Mouse (Mus musculus): Measurements from ENCODE around the gene Lrrc8b. TPM values are rescaled to one million over a fixed set of nuclear protein-coding genes. Genes with fewer than 3 reads are reported as not detected.
A peak's percentile ranks its signal among the peaks of the same experiment; 100 is the strongest.

Gene Lrrc8b
- 10 to 100 TPM; 95.6 to 97.1 TPM for total RNA-seq (2021)

DNA sequence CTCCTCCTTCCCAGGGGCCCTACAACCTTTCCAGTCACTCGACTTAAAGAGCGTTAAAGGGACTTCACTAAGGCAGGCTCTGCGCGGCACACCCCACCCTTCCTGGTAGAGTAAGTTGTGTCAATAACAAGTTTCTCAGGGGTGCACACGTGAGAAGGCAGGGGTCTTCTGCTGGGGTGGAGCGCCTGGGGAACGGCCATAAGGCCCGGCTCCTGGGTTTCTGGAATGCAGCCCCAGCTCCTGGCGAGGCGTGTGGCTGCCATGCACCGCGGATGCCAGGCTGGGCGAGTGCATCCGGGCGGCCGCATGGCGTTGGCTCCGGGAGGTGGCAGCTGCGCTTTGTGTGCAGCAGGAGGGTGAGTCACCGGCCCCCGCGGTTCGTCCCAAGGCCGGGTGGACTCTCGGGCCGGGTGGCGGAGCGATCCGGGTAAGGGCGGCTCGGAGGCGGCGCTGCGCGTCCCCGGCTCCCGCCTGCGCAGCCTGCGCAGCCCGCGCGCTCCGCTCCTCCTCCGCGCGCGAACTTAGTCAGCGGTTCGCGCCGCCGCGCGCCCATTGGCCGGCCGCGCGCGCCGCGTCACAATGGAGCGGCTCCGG, at the start of gene Lrrc8b:
Gene Lrrc8b (plus strand): TSS at position 578 of the 594 bp plus-strand sequence.
- intact Hi-C loops (cut with DNase I) = loop anchor here (1.0 kb wide), 1 partner anchor 51 kb away; no protein-coding TSS in a partner anchor

DNA sequence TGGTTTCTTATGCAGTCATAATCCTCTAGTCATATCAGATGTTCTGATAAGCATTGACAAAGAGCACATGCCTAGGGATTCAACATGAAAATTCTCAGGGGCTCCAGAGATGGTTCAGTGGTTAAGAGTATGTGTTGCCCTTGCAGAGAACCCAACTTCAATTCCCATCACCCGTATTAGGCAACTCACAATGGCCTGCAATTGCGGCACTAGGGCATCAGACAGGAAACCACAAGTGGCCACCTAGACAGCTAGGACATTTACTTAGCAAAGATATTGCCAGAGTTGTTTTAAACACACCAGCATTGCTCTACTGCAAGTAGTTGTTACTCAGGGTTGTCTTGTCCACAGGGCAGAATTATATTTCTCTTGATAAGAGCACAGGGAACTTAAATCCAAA, 34.1 kb upstream of the Lrrc8b start:
- intact Hi-C loops (cut with DNase I) = no loop called here

More for the DNA sequence above, at the start of gene Lrrc8b:
- DNase-seq (ENCODE audit: low spot score in 2 of 2) = peak; percentile 85 to 89

DNA sequence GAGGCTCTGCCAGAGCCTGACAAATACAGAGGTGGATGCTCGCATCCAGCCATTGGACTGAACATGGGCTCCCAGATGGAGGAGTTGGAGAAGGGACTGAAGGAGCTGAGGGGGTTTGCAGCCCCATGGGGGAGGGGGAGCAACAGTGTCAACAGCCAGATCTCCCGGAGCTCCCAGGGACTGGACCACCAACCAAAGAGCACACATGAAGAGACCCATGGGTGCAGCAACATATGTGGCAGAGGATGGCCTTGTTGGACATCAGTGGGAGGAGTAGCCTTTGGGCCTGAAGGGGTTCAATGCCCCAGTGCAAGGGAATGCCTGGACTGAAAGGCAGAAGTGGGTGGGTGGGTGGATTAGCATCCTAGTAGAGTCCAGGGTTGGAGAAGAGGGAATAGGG, 25.2 kb upstream of the Lrrc8b start:
- no peak for DNase-seq (ENCODE audit: low spot score in 2 of 2)
- intact Hi-C loops (cut with DNase I) = no loop called here

More for the DNA sequence above, 34.1 kb upstream of the Lrrc8b start:
- no peak for DNase-seq (ENCODE audit: low spot score in 2 of 2)

DNA sequence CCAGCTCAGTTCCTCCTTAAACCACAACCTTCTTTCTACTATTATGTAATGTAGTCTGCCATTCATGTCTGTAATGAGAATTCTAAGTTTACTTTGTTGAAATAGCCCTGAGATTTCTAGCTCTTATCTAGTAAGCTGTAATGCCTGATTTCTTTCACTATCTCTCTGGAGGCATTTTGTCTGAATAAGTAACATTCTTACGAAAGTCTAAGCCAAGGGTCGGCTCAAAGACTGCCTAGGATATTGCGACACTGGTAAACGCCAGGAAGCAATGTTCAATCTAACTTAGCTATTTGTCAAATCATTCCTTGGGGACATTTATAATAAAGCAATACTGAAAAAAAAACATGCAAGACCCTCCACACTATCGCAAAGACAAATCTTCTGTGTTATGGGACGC, 21.8 kb upstream of the Lrrc8b start:
- DNase-seq (ENCODE audit: low spot score in 2 of 2) = no peak
- intact Hi-C loops (cut with DNase I) = no loop called here

DNA sequence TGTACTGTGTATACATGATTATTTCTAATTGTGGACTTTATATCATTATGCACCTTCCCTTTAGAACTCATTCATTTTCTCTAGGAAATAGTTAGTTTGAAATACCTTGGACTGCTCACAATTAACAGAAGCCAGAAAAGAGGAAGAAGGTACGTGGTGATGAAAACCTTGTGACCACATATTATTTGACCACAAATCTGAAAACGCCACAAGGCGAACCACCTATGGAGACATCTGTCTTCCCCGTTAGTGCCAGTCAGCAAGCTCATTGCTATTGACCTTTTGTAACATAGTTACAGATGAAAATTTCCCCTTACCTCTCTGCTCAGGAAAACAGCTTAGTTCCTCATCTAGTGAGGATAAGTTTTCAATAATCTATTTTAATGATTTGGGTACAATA, 20.4 kb upstream of the Lrrc8b start:
- intact Hi-C loops (cut with DNase I) = no loop called here

DNA sequence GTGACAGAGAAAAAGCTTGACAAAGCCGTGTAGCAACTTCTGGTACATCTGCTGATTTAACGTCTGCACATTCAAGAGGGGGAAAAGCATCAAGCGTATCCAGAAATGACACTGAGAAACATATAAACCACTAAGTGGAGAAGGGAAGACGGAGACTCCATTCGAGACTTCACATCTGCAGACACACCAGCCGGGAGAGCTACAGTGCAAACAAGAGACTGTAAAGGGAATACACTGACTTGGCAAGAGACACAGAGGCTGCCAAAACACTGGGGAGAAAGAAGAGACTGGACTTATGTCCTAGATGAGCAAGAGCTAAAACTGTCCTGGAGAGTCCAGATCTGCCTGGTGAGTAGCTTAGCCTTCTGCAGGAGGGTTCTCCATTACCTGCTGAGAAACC, 16.6 kb upstream of the Lrrc8b start:
- DNase-seq (ENCODE audit: low spot score in 2 of 2) = no peak
- intact Hi-C loops (cut with DNase I) = no loop called here

More for the DNA sequence above, 20.4 kb upstream of the Lrrc8b start:
- DNase-seq (ENCODE audit: low spot score in 2 of 2) = no peak

DNA sequence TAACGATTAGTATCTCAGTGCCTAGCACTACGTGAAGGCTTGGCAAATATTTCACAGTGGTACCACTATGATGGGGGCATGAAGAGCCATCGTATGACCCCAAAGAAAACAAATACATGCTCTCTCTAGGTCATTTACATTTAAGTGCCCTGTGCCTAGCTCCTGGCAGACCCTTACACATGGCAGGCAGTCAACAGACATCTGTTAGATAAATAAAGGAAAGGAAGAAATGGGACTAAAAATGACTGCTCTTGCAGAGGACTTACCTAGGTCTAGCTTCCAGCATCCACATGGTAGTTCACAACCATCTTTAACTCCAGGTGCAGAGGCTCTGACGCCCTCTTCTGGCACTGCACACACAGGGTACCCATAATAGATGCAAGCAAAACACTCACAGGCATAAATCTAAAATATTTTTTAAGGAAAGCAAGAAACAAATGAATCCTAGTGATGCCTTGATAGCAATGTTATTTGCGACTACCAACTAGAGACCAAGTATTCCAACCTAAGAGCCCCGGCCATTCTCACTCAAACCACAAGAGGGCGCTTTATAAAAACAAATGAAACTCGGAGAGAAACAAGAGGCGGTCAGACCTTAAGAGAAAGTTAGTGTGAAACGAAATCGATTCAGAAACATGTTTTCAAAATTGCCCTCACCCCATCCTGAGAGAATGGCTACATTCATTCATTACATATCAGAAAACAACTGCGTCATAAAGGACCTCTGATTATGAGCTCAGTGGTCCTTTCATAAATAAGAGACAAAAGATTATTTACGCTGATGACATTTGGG, 15.7 kb upstream of the Lrrc8b start:
- intact Hi-C loops (cut with DNase I) = loop anchor here (10.0 kb wide), 1 partner anchor 285 kb away; no protein-coding TSS in a partner anchor
- peak; percentile 83 to 88 for DNase-seq (ENCODE audit: low spot score in 2 of 2)

DNA sequence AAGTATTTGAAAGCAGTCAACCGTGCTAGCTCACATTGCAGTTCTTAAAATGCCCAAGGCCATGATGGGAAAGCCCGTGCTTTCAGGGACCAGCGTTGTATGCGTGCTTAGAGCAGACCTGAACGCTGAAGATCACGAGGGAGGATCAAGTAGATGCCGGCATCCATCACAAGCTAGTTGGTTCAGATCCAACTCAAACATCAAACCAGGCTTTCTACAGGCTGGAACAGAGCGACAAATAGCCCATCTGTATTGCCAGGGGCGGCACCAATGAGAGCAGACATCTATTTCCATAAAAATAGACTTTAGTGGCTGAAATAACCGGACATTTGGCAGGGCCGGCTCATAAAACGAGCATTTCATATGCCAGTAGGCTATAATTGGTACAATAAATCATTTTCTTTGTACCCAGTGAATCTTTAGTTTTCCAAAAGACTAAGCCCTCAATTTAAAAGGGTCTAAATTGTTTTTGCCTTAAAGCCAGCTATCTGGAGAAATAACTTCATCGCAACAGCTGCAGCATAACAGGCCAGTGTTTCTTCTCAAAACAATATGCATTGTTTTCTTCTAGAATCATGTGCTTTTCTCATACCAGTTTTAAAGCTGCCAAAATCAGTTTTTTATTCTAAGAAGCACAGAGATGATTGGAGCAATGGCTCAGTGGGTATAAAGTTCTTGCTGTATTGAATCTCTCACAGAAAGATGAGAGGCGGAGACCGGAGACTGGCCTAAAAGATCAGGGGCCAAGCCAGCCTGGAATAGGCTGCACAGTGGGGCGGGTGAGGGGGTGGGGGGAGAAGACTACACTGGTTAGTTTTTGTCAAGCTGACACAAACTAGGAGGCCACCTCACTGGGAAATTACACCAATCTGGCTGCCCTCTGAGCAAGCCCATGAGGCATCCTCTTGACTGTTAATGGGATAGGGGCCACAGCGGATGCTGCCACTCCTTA, 14.9 kb upstream of the Lrrc8b start:
- intact Hi-C loops (cut with DNase I) = loop anchor here (10.0 kb wide), 1 partner anchor 284 kb away; no protein-coding TSS in a partner anchor
- peak; percentile 54 to 58 for DNase-seq (ENCODE audit: low spot score in 2 of 2)

DNA sequence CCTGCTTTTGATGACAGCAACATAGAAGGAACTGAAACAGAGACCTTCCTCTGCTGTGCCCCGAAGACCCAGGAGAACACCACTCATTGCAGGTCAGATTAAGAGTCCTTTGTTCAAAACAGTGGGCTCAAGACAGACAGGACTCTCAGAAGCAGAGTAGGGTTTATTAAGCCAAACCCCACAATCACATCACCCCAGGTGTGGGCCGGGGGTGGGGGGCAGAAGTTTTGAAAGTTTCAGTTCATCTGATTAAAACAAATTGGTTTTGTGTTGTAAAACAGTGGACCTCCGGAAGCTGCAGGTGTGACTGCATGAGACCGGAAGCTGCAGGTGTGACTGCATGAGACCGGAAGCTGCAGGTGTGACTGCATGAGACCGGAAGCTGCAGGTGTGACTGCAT, 14.0 kb upstream of the Lrrc8b start:
- intact Hi-C loops (cut with DNase I) = loop anchor here (10.0 kb wide), 1 partner anchor 283 kb away; no protein-coding TSS in a partner anchor

DNA sequence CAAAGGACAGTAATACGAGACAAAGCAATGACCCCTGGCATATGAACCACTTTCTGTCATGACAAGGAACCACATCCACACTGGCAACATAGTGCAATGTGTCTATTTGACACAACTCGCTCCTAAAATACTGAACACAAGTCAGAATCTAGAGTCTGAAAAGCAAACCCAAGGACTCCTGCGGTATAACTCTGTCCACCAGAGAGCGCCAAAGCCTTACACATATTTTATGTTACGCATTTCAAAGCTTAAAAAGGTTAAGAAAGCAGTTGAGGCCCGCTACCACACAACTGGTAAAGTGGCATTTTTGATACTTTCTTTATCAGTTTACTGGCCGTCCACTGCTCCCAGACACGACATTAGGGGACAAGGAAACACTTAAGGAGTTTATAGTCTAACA, 10.6 kb upstream of the Lrrc8b start:
- intact Hi-C loops (cut with DNase I) = loop anchor here (1.0 to 10.0 kb wide), 3 partner anchors 249 to 464 kb away; no protein-coding TSS in a partner anchor
- peak; percentile 84 to 87 for DNase-seq (ENCODE audit: low spot score in 2 of 2)

More for the DNA sequence above, 14.0 kb upstream of the Lrrc8b start:
- no peak for DNase-seq (ENCODE audit: low spot score in 2 of 2)

DNA sequence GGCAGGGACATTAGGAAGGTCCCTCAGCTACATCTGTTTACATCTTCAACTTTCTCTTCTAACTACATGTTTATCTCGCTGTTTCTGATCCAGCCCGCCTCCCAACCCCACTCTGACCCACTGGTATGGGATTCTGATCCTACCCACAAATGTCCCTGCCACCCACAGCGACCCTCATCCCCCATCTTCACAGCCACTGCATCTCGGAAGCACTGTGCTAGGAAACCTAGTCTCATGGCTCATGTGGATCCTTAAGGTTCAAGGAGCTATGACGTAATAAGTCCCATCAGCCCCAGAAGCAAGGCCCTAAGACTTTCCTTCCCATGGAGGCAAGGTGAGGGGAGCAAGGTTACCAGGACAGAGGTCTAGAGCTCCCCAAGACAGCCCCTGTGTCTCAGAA, 7.9 kb upstream of the Lrrc8b start:
- intact Hi-C loops (cut with DNase I) = loop anchor here (10.0 kb wide), 1 partner anchor 277 kb away; no protein-coding TSS in a partner anchor

DNA sequence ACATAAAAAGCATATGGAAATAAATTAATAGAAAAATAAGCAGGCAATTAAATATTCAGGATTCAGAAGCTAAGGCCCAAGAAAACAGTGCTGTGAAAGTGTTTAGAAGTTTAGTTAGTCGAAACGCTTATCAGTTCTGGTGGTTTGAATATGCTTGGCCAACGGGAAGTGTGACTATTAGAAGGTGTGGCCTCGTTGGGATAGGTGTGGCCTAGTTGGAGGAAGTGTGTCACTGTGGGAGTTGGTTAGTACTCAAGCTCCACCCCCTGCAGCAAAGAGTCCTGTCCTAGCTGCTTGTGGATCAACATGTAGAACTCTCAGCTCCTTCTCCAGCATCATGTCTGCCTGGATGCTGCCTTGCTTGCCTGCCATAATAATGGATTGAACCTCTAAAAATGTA, 6.5 kb upstream of the Lrrc8b start:
- intact Hi-C loops (cut with DNase I) = loop anchor here (10.0 kb wide), 1 partner anchor 276 kb away; no protein-coding TSS in a partner anchor
- DNase-seq (ENCODE audit: low spot score in 2 of 2) = no peak

More for the DNA sequence above, 7.9 kb upstream of the Lrrc8b start:
- DNase-seq (ENCODE audit: low spot score in 2 of 2) = no peak

DNA sequence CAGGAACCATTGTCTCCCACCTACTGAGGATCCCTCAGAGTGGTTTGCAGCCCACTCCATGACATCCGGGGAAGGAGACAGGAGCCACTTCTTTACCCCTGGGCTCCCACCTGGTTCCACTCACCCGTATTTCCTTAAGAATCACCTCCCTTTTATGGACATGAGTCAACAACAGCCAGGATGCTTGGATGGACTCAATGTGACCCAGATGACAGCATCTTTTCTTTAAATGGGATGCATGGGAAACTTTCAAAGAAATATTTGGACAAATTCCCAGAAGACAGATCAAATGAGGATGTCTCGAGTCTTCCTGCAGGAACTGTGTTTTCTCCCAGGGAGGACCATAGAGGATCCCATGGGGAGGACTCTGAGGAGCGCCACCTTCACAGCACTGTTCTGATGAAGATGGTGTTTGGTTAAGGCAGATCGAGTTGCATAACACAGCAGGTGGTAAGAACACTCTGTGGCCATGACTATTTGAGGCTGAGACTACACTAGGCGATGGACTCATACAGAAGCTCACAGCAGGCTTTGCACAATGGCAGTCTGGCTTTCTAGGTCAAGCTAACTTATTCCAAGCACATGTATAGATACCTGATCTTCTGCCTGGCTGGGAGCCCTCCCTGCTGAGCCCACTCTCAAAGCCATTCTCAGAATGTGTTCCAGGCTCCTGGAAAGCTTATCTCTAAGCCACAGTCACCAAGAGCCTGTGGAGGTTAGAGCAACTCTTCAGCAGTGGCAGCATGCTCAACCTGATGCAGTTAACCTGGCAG, 4.9 kb upstream of the Lrrc8b start:
- DNase-seq (ENCODE audit: low spot score in 2 of 2) = peak in 1 of 2 experiments; percentile 68
- intact Hi-C loops (cut with DNase I) = loop anchor here (2.0 kb wide), 2 partner anchors 56 to 80 kb away; no protein-coding TSS in a partner anchor

DNA sequence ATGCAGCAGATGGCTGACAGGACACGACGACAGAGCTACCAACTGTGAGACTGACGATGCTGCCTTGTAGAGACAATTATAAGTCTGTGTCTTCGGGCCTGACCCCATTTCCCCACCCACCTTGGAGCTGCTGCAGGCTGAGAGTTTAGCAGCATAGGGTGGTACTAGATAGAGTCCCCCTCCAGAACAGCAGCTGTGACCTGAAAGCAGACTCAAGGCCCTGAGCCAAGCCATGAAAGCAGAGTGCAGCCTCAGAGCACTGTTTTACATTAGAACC, 4.3 kb upstream of the Lrrc8b start:
- intact Hi-C loops (cut with DNase I) = loop anchor here (2.0 kb wide), 2 partner anchors 56 to 80 kb away; no protein-coding TSS in a partner anchor
- DNase-seq (ENCODE audit: low spot score in 2 of 2) = no peak

DNA sequence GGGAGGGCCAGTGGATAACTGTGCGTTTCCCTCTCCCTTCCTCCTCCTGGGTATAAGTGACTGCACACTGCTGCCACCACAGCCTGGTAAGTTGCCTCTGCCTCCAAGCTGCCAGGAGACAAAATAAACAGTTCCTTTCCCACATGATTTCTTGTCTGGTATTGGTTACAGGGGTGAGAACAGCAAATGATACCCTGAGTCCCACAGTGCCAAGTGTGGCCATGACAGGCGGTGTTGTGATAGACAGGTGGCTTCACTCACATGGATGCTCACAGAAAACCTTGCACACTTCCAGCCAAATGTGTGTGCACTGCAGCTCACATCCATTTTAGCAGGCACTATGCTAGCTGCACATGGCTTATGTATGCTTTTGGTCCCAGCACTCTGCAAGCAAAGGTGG, 3.8 kb upstream of the Lrrc8b start:
- no peak for DNase-seq (ENCODE audit: low spot score in 2 of 2)
- intact Hi-C loops (cut with DNase I) = loop anchor here (2.0 kb wide), 2 partner anchors 55 to 79 kb away; no protein-coding TSS in a partner anchor

DNA sequence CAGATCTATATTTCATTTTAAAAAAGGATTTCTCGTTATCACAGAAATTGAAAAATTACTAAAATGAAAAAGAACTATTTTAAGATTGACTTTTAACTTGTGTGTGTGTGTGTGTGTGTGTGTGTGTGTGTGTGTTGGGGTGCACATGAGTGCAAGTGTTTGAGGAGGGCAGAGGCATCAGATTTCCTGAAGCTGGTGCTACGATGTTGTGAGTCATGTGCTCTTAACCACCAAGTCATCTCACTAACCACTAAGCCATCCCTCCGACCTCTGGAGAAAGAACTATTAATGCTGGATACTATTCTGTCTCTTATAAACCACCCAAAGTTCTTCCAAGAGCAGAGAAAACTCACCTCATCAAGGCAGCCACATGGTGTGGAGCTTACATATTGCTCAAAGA, 2.9 kb upstream of the Lrrc8b start:
- intact Hi-C loops (cut with DNase I) = no loop called here

DNA sequence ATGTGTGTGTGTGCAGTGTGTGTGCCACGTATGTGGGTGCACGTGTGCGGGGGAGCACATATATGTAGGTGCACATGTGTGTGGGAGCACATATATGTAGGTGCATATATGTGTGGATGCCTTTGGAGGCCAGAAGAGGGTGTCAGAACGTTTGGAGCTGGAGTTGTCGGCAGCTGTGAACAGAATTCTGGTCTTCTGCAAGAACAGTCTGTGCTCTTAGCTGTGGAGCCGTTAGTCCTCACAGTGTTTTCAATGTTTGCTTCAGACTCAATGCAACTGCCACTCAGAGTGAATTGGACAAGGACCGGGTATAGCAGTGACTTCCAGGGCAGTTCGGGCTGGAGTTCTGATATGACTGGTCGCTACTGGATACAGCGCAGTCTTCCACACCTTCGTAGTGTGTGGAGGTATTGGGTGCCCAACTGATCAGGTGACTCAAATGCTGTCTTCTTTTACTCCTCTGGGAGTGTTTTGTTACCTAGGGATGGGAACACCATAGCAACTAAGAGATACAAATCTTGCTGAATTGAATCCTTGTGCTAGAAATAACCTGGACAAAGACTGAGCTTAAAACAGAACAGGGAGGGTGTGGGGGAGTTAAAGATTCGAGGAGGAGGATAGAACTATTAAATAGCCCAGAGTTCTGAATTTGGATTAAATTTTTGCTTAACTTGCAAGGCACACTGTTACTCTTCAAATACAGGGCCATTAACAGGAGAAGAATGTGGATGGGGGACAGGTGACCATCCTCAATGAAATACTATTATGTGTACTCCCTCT, 1.0 kb upstream of the Lrrc8b start:
- DNase-seq (ENCODE audit: low spot score in 2 of 2) = peak in 1 of 2 experiments; percentile 67
- intact Hi-C loops (cut with DNase I) = loop anchor here (1.0 kb wide), 1 partner anchor 52 kb away; no protein-coding TSS in a partner anchor

More for the DNA sequence above, 2.9 kb upstream of the Lrrc8b start:
- no peak for DNase-seq (ENCODE audit: low spot score in 2 of 2)
